Mouse (Mus musculus): Measurements from ENCODE around the gene 1700025G04Rik. TPM values are rescaled to one million over a fixed set of nuclear protein-coding genes. Genes with fewer than 3 reads are reported as not detected.

The 1700025G04Rik gene
- total RNA-seq, 2 experiments from 2014 or later = 28.5 TPM; not detected in 1

DNA sequence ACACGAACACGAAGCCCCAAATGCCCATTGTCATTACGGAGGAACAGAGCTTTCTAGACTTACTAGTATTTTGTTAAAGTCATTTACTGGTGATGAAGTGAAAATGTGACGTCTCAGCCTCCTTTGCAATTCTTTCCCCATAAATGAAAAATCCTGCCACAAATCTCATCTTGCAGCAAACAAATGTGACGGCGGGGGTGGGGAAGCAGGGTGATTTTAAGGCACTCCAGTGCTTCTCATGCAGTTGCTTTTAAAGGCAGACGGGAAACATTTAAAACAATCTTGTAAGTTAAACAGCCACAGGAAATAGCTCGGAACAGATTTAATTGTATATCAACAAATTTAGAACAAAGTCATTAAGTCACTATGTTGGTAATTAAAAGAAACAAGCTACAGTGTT lies 163.1 kb downstream of the 1700025G04Rik start:
- no peak for ATAC-seq (replicated peaks; ENCODE audit: low FRiP score, poor library complexity, severe bottlenecking)

DNA sequence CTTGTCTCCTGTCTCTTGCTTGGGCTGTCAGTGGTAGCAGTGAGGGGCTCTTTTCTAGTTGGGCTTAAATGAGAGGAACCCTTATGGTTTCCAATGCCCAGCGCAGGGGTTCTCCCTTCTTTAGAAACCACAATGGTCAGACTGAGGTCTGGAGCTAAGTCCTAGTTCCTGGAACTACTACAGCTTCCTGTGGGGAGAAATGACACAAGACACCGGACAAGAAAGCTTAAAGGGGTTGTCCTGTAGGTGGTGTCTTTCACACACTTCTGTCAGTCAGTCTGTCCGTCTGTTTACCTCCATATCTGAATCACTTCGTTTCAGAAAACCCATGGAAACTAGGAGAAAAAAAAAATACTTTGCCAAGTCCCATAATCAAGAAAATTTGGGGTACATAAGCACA lies 163.8 kb downstream of the 1700025G04Rik start:
- ATAC-seq (replicated peaks; ENCODE audit: low FRiP score, poor library complexity, severe bottlenecking) = no peak

DNA sequence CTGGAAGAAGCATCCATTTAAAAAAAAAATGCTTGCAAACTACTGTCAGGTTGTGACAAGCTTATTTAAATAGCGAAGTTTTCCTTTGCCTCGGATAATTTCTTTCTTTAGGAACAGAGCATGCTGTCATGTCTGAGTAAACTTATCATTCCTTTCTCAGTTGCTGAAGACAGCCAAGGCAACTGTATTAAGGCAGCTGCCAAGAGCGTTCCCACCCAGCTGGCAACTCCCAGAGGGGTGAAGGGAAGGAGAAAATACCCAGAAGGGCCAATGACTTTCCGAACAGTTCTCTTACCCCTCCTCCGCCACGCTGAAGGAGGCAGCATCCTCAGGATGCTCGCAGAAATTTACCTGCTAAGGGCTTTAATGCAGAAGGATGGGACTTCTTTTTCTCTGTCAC lies 164.2 kb downstream of the 1700025G04Rik start:
- no peak for ATAC-seq (replicated peaks; ENCODE audit: low FRiP score, poor library complexity, severe bottlenecking)

DNA sequence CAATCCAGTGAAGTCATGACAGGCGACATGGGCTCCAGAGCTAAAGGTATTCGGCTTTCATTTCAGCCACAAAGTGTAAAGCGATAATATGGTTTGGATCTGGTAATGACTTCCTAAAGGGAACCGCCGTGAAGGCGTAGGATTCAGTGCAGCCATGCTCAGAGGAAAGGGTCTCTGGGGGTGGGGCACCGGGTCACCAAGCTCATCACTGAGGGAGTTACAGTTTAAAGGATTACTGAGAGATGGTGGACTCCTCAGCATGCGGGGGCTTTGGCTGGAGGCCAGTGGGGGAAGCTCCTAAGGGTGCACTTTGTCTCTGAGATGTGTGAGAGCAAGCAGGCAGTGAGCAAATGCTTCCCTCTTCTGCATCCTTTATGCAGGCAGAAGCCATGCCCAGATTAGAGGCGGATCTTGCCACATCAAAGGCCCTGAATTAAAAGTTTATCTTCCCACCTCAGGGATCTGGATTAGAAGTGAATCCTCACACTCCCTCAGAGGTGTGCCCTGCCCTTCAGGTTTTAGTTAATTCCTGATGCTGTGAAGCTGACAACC lies 171.0 kb downstream of the 1700025G04Rik start:
- ATAC-seq (replicated peaks; ENCODE audit: low FRiP score, poor library complexity, severe bottlenecking) = no peak

DNA sequence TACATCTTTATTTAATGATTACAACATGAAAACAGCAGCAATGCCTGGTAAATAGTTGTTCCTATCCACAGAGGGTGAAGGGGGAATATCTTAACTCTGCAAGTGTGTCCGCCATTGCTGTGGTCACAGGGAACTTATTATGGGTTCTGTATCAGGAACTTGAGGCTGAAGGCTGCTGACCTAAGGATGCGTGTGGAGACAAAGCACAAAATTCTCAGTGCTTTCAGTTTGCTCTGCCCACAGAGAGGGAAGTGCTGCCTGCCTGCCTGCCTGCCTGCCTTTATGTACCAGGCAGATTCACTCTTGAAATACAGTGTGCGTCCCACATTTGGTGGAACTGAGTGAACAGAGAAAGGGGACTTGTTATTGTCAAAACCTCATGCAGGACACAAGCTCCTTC lies 172.2 kb downstream of the 1700025G04Rik start:
- no peak for ATAC-seq (replicated peaks; ENCODE audit: low FRiP score, poor library complexity, severe bottlenecking)

DNA sequence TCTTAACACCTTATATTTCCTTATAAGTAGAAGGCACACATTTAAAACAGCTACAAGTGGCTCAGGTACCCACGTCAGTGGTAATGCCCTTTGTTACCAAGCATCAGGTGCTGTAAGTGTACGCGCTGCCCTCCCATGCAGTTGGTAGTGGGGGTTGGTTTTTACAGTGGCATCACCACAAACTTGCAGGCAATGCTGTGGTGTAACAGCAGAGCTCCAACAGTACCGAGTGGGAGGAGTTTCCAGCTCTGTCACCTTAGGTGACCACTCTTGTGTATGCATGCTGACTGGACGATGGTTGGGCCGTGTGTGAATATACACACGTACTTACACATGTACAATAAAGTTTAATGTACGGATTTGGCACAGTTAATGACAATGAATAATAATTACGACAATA lies 175.4 kb downstream of the 1700025G04Rik start:
- no peak for ATAC-seq (replicated peaks; ENCODE audit: low FRiP score, poor library complexity, severe bottlenecking)

DNA sequence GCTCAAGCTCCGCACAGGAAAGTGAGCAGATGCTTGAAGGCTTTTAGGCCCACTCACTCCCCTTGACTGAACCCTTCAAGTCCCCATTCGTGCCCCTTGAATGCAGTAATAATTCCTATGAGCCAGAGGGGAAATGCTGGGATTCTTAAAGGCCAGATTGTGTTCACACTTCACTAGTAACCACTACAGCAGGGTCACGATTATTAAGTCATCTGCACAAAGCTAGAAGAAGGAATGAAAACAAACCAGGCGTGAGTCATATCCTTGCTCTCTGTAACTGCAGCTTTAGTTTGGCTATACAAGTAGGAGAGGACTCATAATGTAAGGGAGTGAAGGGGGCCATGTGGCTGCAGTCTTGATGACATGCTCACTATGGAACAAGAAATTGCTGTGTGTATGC lies 182.9 kb downstream of the 1700025G04Rik start:
- ATAC-seq (replicated peaks; ENCODE audit: low FRiP score, poor library complexity, severe bottlenecking) = no peak

DNA sequence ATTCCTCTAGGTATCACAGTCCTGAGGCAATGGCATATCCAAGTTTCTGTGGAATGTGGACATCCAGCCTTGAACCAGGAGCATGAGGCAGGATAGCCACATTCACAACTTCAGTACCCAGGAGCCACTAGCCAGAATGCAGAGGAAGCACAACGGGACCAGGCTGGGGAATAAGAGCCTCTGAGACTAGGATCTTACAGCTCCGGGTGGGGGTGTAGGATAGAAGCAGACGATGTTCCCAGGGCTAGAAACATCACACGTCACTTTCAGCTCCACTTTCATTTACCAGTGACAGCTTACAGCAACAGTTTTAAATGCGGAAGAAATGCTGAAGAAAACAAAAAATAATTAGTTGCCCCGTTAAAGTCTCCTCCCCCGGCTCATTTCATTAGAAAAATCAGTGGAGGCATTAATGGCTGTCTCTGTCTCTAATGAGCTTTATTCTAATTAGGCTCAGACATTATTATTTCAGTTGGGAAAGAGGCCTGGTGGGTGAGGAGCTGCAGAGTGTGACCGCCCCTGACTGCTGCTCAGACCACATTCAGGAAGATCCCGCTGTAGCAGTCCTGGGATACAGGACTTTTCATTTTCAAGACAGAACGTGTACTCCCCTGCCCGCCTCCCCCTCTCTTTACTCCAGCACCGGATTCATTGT lies 189.1 kb downstream of the 1700025G04Rik start:
- ATAC-seq (replicated peaks; ENCODE audit: low FRiP score, poor library complexity, severe bottlenecking) = no peak

DNA sequence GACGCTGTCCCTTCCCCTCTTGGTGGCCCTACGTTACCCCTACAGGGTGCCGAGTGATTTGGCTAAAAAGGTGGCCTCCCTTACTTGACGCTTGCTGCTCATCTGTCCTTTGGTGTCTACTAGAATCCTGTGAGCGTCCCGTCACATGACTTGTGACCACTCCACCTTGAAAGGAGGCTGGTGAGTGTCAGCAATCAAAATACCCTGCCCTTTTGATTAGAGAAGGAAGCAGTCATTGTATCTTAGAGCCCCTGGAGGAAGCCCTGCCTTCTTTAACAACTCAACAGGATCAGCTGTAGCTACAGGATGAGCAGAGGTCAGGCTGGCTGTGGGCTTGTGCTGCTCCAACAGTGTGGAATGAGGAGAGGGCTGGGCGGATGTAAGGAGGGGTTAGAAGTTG lies 190.0 kb downstream of the 1700025G04Rik start:
- no peak for ATAC-seq (replicated peaks; ENCODE audit: low FRiP score, poor library complexity, severe bottlenecking)

DNA sequence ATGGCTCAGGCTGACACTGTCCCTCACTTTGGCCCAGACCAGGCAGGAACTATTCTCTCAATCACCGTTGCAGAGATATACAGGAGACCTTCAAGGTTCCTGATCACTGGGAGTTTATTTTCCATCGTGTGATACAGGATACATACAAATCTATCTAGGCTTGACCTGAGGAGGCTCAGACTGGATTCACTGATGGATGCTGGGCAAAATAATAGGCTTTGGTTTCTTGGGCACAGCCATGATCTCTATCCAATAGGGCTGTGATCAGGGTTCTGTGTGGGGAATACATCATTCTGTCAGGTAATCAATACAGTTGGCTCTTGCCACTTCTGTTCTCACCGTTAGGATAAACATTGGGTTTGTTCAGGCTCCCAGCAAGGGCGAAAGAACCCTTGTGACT lies 194.5 kb downstream of the 1700025G04Rik start:
- ATAC-seq (replicated peaks; ENCODE audit: low FRiP score, poor library complexity, severe bottlenecking) = no peak

DNA sequence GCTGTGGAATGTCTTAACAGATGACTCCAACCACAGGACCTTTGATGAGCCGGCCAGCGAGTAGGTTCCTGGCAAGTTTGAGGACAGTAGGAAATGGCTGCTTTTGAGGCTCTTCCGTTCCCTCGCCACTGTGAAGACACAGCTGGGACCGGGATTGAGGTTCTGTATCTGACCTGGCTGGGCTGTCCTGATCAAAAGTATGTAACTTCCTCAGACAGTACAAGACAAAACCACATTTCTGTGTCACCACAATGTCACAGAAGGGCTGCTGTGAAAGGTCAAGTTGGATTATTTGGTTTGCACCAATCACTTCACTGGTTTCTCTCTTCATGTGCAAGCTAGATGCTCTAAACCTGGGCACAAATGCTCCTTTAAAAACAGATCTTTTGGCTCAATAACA lies 195.9 kb downstream of the 1700025G04Rik start:
- ATAC-seq (replicated peaks; ENCODE audit: low FRiP score, poor library complexity, severe bottlenecking) = no peak

DNA sequence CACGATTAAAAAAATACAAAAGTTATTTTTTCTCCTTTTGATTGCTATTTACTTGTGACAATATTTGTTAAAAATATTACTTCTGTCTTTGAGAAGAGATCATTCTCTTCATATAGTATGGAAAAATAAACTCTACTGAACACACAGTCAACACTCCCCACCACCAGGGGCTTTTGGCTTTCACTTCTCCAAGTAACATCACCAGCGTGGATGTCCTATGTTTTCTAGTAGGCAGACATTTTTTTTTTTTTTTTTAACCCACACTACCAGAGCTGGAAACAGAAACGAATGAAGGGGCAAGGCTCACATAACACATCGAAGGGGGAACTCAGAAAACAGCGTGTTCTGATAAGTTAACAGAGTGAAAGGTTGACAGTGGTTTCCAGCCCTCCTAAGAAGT lies 197.9 kb downstream of the 1700025G04Rik start:
- no peak for ATAC-seq (replicated peaks; ENCODE audit: low FRiP score, poor library complexity, severe bottlenecking)

DNA sequence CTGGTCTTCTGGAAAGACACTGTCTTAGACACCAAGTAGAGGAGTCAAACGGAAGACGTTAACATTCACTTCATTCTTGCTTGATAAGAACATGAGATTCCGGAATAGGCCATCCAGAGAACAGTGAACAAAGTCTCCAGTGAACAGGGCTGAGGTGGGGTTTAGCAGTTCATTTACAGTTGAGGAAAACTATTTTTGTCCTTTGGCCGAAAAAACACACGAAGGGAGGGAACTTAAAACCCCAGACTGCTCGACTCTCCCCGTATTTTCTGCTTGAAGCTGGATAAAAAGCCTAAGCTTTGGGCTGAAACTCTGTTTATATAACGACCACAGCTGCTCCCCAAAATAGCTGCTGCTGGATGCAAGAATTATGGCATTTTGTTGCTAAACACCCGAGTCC lies 198.7 kb downstream of the 1700025G04Rik start:
- ATAC-seq (replicated peaks; ENCODE audit: low FRiP score, poor library complexity, severe bottlenecking) = no peak

DNA sequence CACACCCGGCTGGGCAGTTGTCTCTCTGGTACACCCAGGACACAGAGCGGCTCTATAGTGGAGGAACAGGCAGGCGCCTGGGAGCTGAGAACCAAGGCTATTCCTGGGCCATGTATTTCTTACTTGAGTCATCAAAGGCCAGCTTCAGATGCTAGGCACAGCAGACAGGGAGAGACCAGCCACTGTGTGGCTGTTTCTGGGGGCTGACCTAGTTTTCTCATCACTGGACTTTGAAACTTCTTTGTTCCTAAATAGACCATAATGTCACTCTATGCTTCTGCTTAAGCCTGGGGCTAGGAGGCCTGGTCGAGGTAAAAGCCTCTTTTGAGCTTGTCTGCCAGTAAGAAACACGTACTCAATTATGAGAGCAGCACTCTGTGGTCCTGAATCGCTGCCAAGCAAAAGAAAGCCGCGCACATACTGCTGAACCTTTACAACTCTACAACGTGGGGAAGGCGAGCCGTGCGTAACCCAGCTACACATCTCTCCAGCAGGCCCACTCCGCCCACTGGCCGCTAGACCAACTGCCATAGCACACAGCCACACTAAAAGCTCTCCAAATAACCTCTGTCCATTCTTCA lies 199.8 kb downstream of the 1700025G04Rik start:
- no peak for ATAC-seq (replicated peaks; ENCODE audit: low FRiP score, poor library complexity, severe bottlenecking)

DNA sequence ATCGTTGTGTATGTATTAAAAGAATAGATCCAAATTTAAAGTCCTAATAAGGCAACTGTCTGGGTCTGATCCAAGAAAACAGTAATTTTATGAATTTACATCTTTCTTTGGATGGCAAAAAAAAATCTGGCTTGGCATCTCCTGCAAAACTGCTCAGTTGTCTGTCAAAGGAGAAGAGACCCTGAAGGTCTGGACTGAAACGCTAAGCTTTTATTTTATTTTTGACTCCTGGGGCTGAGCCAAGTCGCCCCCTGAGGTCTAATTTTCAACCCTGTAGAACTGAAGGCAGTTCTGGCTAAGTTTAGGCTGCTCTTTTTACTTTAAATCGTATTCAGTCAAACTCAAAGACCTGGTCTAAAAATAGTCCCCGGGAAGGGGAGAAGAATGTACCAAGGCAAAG lies 202.3 kb downstream of the 1700025G04Rik start:
- ATAC-seq (replicated peaks; ENCODE audit: low FRiP score, poor library complexity, severe bottlenecking) = no peak

DNA sequence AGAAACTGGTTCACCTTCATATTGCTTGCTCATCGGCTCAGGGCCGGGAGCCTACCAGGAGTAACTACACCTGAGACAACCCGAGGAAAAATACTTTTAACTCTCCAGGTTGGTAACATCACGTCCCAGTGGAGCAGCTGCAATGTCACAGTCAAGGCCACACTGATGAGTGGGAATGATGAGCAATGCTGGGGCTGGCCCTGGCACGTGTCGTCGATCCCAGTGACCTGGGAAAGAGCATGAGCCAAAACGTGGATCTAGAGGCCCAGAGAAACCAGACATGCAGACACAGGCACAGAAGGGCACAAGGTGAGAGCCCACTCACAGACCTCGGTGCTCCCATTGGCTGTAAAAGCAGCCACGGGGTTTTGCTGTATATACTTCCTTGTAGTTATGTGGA lies 202.8 kb downstream of the 1700025G04Rik start:
- no peak for ATAC-seq (replicated peaks; ENCODE audit: low FRiP score, poor library complexity, severe bottlenecking)

DNA sequence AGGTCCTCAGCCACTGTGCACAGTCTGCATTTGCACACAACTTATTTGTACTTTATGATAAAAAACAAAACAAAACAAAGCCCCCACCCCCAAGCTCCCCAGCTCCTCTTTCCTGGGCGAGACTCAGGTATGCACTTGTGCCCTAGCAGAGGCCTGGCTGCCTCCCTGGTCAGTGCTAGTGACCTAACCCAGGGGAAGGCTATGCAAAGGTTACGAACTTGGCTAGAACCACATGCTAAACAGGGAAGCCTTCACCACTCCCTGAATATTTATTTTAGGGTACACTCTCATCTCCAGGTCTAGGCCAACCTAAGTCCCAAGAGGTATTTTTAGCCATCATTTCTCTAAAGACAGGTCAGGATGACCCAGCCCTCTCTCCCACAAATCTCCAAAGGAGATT lies 203.8 kb downstream of the 1700025G04Rik start:
- ATAC-seq (replicated peaks; ENCODE audit: low FRiP score, poor library complexity, severe bottlenecking) = no peak

DNA sequence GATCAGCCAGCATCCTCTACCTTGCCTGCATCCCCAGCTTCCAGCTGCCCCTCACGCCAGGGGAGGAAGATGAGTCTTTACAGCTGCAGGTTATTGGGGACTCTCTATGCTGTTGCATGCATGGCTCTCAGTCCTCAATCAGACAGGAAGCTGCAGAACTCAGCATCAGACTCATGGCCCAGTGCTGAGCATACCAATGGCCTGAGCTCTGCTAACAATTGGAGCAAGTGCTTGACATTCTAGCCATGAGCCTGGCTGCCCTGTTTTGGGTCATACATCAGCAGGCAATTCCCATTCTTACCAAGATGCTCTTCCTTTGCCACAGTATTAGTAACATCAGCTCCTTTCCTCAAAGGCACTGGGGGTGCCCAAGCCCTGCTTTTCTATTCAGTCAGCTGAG lies 208.7 kb downstream of the 1700025G04Rik start:
- no peak for ATAC-seq (replicated peaks; ENCODE audit: low FRiP score, poor library complexity, severe bottlenecking)

DNA sequence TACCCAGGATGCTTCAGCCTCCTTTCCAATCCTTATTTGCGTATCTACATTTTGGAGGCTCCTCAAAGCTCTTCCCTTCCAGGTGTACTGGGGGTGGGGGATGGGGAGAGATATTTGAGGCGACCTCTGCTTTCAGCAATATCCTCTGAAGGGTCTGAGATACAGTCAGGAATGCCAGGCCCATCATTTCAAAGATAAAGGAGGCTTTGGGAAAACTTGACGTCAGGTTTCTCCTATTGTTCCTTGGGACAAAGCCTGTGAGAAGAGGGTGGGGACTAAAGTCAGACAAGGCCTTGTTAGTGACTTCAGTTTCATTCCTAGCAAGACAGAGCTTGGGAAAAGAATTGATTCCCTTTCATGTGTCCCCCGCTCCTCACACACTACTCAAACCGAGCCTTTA lies 209.2 kb downstream of the 1700025G04Rik start:
- no peak for ATAC-seq (replicated peaks; ENCODE audit: low FRiP score, poor library complexity, severe bottlenecking)

DNA sequence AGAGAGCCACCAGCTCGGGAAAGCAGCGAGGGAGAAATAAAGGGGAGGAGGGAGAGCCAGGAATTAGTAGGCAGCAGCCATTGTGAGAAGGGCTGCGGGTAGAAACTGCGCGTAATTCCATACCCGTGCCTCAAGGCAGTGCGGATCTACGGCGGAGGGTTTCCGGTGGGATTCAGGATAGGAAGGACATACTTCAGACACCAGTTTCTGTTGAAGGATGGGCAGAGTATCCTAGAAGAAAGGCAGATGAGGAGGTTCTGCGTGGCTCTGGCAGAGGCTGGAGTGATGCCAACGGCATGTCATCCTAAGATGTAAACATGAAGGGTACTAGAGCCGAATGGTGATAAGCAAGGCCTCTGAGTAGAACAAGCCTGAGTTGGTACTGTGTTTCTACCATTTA lies 210.0 kb downstream of the 1700025G04Rik start:
- ATAC-seq (replicated peaks; ENCODE audit: low FRiP score, poor library complexity, severe bottlenecking) = no peak

DNA sequence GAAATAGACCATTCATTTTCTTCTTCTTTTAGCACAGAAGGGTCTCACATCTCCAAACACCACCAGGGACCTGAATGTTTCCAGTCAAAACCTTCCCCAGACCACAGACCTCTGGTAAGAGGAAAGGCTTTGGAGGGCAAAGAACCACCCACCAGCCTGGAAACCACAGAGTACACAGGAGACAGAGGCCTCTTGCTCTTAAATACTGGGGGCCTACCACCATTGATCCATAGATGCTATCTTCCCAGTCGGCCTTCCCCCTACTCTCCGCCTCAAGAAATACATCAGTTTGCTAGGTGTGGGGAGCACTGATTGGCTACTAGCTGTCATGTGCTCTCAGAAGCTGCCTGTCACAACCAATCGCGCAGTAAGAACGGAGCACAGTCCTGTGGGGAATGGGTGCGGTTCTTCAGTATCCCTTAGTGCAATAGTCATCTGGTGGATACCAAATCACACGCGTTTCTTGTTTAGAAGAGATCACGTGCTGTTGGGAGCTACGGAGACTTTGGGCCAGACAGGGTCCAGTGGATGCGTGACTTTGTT lies 210.5 kb downstream of the 1700025G04Rik start:
- no peak for ATAC-seq (replicated peaks; ENCODE audit: low FRiP score, poor library complexity, severe bottlenecking)

Measured in erythroid progenitor cell, adult 5-6 weeks (primary cell).